Mouse (Mus musculus): ENCODE measurements around the gene Olfr370. TPM values are rescaled to one million over a fixed set of nuclear protein-coding genes. Genes with fewer than 3 reads are reported as not detected.

Gene Olfr370
- total RNA-seq, 2 experiments from 2014 or later, result not detected

GRCm38 (mm10) chr8:83574631-83575315 lies 39.2 kb downstream of the Olfr370 start:
- no peak for ATAC-seq (replicated peaks; ENCODE audit: low FRiP score, poor library complexity, severe bottlenecking)

- no peak for ATAC-seq (replicated peaks; ENCODE audit: low FRiP score, poor library complexity, severe bottlenecking)
These were observed 40.3 kb downstream of the Olfr370 start for GRCm38 (mm10) chr8:83575561-83576515.

GRCm38 (mm10) chr8:83576516-83576895 lies 40.9 kb downstream of the Olfr370 start:
- ATAC-seq (replicated peaks; ENCODE audit: low FRiP score, poor library complexity, severe bottlenecking), result no peak

GRCm38 (mm10) chr8:83576921-83577320 lies 41.3 kb downstream of the Olfr370 start:
- no peak for ATAC-seq (replicated peaks; ENCODE audit: low FRiP score, poor library complexity, severe bottlenecking)

GRCm38 (mm10) chr8:83577384-83577791 lies 41.8 kb downstream of the Olfr370 start:
- no peak for ATAC-seq (replicated peaks; ENCODE audit: low FRiP score, poor library complexity, severe bottlenecking)

GRCm38 (mm10) chr8:83578131-83579055 lies 42.8 kb downstream of the Olfr370 start:
- no peak for ATAC-seq (replicated peaks; ENCODE audit: low FRiP score, poor library complexity, severe bottlenecking)

- ATAC-seq (replicated peaks; ENCODE audit: low FRiP score, poor library complexity, severe bottlenecking), result no peak
These were observed 44.1 kb downstream of the Olfr370 start for GRCm38 (mm10) chr8:83579676-83580075.

- ATAC-seq (replicated peaks; ENCODE audit: low FRiP score, poor library complexity, severe bottlenecking), result no peak
These were observed 45.2 kb downstream of the Olfr370 start for GRCm38 (mm10) chr8:83580826-83581225.

GRCm38 (mm10) chr8:83582226-83582625 lies 46.6 kb downstream of the Olfr370 start:
- ATAC-seq (replicated peaks; ENCODE audit: low FRiP score, poor library complexity, severe bottlenecking), result no peak

- ATAC-seq (replicated peaks; ENCODE audit: low FRiP score, poor library complexity, severe bottlenecking), result no peak
These were observed 47.7 kb downstream of the Olfr370 start for GRCm38 (mm10) chr8:83583236-83583635.

- ATAC-seq (replicated peaks; ENCODE audit: low FRiP score, poor library complexity, severe bottlenecking), result no peak
These were observed 49.2 kb downstream of the Olfr370 start for GRCm38 (mm10) chr8:83584771-83585170.

GRCm38 (mm10) chr8:83585333-83585732 lies 49.8 kb downstream of the Olfr370 start:
- ATAC-seq (replicated peaks; ENCODE audit: low FRiP score, poor library complexity, severe bottlenecking), result no peak

- no peak for ATAC-seq (replicated peaks; ENCODE audit: low FRiP score, poor library complexity, severe bottlenecking)
These were observed 52.1 kb downstream of the Olfr370 start for GRCm38 (mm10) chr8:83587644-83588043.

- no peak for ATAC-seq (replicated peaks; ENCODE audit: low FRiP score, poor library complexity, severe bottlenecking)
These were observed 53.3 kb downstream of the Olfr370 start for GRCm38 (mm10) chr8:83588886-83589285.

GRCm38 (mm10) chr8:83590488-83591023 lies 55.0 kb downstream of the Olfr370 start:
- ATAC-seq (replicated peaks; ENCODE audit: low FRiP score, poor library complexity, severe bottlenecking), result no peak

GRCm38 (mm10) chr8:83592682-83593081 lies 57.1 kb downstream of the Olfr370 start:
- ATAC-seq (replicated peaks; ENCODE audit: low FRiP score, poor library complexity, severe bottlenecking), result no peak

GRCm38 (mm10) chr8:83593325-83594166 lies 58.0 kb downstream of the Olfr370 start:
- ATAC-seq (replicated peaks; ENCODE audit: low FRiP score, poor library complexity, severe bottlenecking), result peak; percentile 12

GRCm38 (mm10) chr8:83594167-83595049 lies 58.8 kb downstream of the Olfr370 start:
- ATAC-seq (replicated peaks; ENCODE audit: low FRiP score, poor library complexity, severe bottlenecking), result peak; percentile 94
